Mouse (Mus musculus) thymus, postnatal 10 days (tissue): ENCODE results near the gene Ano10.

ENCODE experiments used
- DNase-seq, 2 experiments: peaks; one replicate each; pipeline ENCODE4 v3.0.0; 2021; ENCODE audit warnings: low spot score in 2 of 2

The Ano10 gene

DNA sequence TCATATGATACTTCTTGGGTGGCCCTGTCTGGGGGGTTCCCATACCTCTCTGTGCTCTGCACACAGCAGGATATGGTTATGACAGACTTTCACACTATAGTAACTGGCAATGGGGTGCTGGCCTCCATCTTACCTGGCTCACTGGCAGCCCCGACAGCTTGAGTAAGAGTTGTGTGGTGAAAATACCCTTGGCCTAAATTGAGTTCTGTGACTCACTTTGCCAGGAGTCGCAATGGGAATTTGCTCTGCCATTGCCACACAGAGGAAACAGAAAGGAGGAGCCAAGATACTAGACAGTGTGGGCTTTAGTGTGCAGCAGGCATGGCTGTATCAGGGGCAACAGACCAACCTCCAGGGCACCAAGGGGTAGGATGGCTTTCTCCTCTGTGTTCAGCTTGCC, 4.0 kb downstream of the Ano10 start:
- no peak for DNase-seq

- no peak for DNase-seq
Observed at GRCm38 (mm10) chr9:122288416-122288815, 5.8 kb downstream of the Ano10 start.

DNA sequence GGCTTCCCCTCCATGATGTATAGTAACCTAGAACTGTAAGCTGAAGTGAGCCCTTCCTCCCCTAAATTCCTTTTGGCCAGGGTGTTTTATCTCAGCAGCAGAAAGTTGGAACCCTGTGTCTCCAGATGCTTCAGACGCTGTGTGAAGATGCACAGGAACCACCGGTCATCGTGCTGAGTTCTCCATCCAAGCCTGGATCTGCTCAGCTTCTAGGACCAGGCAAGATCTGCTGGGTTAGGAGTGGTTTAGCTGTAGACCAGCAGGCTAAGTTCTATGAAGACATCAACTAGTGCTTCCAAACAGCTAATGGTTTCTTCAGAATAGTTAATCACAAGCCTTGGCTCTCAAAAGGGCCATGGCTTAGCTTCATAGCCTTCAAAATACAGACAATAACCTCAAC, 6.7 kb downstream of the Ano10 start:
- DNase-seq, result no peak

- no peak for DNase-seq
Observed at GRCm38 (mm10) chr9:122285833-122286310, 8.4 kb downstream of the Ano10 start.

- no peak for DNase-seq
Observed at GRCm38 (mm10) chr9:122285146-122285832, 8.9 kb downstream of the Ano10 start.

GRCm38 (mm10) chr9:122284696-122285095, 9.5 kb downstream of the Ano10 start:
- no peak for DNase-seq

DNA sequence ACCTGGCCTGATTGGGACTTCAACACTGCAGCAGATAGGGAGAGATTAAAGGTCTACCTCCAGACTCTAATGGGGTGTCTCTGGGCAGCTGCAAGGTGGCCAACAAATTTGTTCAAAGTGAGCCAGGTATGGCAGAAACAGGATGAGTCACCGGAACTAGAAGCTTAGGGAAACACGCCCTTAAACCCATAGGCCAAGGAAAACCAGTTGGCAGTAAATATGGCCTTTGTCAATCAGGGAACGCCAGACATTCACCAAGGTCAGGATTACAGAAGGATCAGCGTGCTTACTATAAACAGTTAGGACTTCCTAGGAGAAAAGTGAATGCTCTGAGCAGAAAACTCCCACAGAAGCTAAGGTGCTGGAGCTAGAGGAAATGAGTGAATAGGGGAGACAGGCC, 13.2 kb downstream of the Ano10 start:
- no peak for DNase-seq

- no peak for DNase-seq
Observed at GRCm38 (mm10) chr9:122276665-122277064, 17.6 kb downstream of the Ano10 start.

DNA sequence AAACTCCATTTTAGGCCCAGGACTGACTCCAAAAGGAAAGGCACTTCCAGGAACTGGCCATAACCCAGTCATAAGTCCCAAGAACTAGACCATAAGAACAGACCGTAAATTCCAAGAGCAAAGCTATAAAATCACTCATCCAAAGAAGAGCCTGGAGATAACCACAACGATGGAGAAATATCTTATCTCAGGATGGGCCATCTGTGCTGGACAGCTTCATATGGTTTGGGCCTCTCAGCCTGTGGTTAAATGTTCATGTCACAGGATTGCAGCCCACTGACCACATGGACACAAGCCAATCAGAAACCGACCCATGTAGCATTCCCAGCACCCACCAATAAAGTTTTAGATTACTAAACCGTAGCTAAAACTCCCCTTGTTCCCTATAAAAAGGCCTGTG, 18.1 kb downstream of the Ano10 start:
- no peak for DNase-seq

- no peak for DNase-seq
Observed at GRCm38 (mm10) chr9:122274346-122274745, 19.9 kb downstream of the Ano10 start.

GRCm38 (mm10) chr9:122273879-122274278, 20.3 kb downstream of the Ano10 start:
- DNase-seq, result no peak

- DNase-seq, result peak; percentile 29 to 33
Observed at GRCm38 (mm10) chr9:122271866-122272265, 22.4 kb downstream of the Ano10 start.

GRCm38 (mm10) chr9:122271318-122271717, 22.9 kb downstream of the Ano10 start:
- no peak for DNase-seq

DNA sequence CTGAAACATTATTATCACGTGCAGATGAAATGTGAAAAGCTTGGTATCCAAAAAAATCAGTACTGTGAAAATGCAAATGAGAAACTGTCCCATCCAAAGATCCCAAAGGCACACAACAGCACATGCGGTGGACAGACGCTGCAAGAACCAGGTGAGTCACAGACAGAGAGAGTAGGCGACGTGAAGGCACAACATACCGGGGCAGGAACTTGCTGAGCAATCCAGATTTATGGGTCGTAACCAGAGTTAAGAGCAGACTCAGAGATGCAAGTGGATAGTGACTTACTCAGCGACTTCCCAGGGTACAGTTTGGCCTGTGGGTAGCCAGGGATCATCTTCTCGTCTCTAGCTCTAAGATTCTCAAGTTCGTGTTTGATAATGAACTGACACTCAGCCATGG, 23.3 kb downstream of the Ano10 start:
- no peak for DNase-seq

DNA sequence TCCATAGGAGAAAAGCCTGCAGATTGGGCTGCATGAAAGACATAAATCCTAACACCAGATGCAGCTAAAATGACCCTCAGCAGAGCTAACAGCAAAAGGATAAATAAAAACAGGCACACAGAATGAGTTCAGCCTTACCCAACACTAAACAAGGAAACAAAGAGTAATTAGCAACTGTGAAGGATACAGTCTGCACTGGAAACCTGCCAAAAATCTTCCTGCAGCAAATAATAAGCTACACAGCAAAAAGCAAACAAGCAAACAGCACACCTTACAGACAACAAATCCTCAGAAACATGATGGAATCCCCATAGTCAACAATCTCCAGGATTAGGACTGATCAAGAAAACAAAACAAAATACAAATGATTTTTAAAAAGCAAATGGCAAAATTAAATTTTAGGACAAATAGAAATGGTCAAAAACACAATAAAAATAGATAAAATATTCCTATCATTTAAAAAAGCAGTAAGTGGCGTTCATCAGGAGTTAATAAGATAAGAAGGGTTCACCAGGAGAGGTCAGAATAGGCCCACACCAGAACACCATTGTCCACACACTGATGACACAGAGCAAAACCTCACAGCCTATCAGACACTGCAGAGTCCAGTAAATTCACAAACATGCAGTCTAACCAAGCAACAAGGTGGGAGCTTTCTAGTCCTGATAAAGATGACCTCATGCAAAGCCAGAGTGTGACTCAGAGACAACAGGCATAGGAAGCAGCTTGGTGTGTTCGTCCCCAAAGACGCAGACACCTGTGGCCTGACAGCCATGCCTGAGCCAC, 24.8 kb downstream of the Ano10 start:
- DNase-seq, result no peak

GRCm38 (mm10) chr9:122265526-122266210, 28.6 kb downstream of the Ano10 start:
- no peak for DNase-seq

DNA sequence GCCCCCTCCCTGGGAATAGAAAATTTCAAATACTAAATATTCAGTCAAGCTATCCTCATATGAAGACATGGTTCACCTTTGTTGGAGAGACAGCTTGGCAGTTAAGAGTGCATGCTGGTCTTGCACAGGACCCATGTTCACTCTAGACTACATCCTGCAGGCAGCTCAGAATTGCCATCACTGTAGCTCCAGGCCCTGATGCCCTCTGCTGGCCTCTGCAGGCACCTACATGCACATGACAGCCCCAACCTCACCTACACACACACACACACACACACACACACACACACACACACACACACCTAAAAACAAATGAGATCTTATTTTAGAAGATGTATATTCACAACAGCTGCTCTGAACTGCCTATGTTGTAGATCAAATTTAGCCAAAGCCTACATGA, 31.1 kb downstream of the Ano10 start:
- peak in 1 of 2 experiments; percentile 34 for DNase-seq

DNA sequence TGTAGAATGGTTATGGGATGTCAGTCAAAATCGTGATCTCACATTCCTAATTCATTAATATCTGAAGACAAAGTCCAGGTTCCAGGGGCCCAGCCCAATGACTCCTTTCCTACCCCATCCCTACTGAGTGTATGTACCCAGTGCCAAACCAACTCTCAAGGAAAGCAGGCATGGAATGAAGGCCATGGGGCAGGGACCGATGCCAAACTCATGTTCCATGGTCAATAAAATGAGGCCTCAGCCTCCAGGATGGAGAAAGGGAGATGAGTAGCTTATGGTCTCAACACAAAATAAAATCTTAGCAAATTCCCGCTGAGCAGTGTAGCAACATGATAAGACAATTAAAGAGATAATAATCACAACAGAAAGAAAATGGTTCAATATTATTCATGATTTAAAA, 39.8 kb downstream of the Ano10 start:
- DNase-seq, result no peak

DNA sequence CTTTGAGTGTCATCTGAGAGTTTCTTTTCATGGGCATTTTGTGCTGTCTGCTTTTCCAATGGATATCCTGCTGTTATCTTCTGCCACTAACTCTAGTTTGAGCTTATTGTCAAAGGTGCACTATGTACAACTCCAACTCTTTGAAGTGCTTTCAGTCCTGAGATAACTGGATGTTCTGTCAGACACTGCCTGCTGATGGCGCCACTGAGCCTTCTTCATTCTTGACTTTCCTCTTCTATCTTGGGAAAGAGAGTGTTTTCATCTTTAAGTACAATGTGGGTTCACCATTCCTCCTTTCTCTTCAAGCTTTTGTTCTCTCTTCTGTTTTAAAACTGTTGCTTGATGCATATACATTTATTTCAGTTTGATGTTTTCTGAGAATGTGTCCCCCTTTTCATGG, 42.1 kb downstream of the Ano10 start:
- DNase-seq, result no peak

GRCm38 (mm10) chr9:122248168-122248567, 46.1 kb downstream of the Ano10 start:
- no peak for DNase-seq

GRCm38 (mm10) chr9:122247430-122248027, 46.7 kb downstream of the Ano10 start:
- peak; percentile 50 to 78 for DNase-seq

DNA sequence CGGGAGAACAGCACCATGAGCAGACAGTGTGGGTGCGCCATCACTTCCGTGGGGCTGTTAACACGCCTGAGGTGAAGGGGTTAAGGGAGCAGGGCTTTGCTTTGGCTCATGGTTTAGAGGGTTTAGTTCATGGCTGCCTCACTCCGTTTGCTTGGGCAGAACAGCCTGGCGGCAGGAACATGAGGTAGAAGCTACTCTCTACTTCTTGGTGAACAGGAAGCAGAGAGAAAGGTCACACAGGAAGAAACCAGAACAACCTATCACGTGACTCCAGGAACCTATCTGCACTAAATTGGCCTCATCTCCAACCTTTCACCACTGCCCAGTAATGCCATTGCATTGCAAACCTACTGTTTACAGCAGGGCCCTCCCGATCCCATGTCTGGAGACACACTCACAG, 48.3 kb downstream of the Ano10 start:
- no peak for DNase-seq
